Mouse (Mus musculus): ENCODE data around the gene Moxd1.
A peak's percentile ranks its signal among the peaks of the same experiment; 100 is the strongest.

Moxd1 gene

GRCm38 (mm10) chr10:24223449-24224143 is at the start of gene Moxd1:
Gene Moxd1 (plus strand): TSS chr10:24223517.
- peak; percentile 16 to 26 for DNase-seq

- DNase-seq = no peak
Observed at GRCm38 (mm10) chr10:24190392-24190791, 32.9 kb upstream of the Moxd1 start.

GRCm38 (mm10) chr10:24191977-24192376 is 31.3 kb upstream of the Moxd1 start:
- no peak for DNase-seq

GRCm38 (mm10) chr10:24199303-24199702 is 24.0 kb upstream of the Moxd1 start:
- no peak for DNase-seq

GRCm38 (mm10) chr10:24200099-24200498 is 23.2 kb upstream of the Moxd1 start:
- DNase-seq = no peak

- DNase-seq = no peak
Observed at GRCm38 (mm10) chr10:24210075-24210474, 13.2 kb upstream of the Moxd1 start.

- no peak for DNase-seq
Observed at GRCm38 (mm10) chr10:24213297-24213696, 10.0 kb upstream of the Moxd1 start.

- no peak for DNase-seq
Observed at GRCm38 (mm10) chr10:24217558-24218268, 5.6 kb upstream of the Moxd1 start.

- no peak for DNase-seq
Observed at GRCm38 (mm10) chr10:24220931-24221330, 2.4 kb upstream of the Moxd1 start.

GRCm38 (mm10) chr10:24222911-24223310 is 406 bp upstream of the Moxd1 start:
- no peak for DNase-seq

- DNase-seq = no peak
Observed at GRCm38 (mm10) chr10:24224591-24224990, 1.3 kb downstream of the Moxd1 start.

- DNase-seq = no peak
Observed at GRCm38 (mm10) chr10:24228318-24229183, 5.2 kb downstream of the Moxd1 start.

- DNase-seq = peak in 1 of 2 experiments; percentile 9
Observed at GRCm38 (mm10) chr10:24232281-24232680, 9.0 kb downstream of the Moxd1 start.

GRCm38 (mm10) chr10:24235426-24236283 is 12.3 kb downstream of the Moxd1 start:
- no peak for DNase-seq

GRCm38 (mm10) chr10:24246815-24247214 is 23.5 kb downstream of the Moxd1 start:
- DNase-seq = no peak

- no peak for DNase-seq
Observed at GRCm38 (mm10) chr10:24248116-24248515, 24.8 kb downstream of the Moxd1 start.

- no peak for DNase-seq
Observed at GRCm38 (mm10) chr10:24251631-24252030, 28.3 kb downstream of the Moxd1 start.

- no peak for DNase-seq
Observed at GRCm38 (mm10) chr10:24258150-24258549, 34.8 kb downstream of the Moxd1 start.

- DNase-seq = no peak
Observed at GRCm38 (mm10) chr10:24258885-24259284, 35.6 kb downstream of the Moxd1 start.

GRCm38 (mm10) chr10:24259794-24260590 is 36.7 kb downstream of the Moxd1 start:
- DNase-seq = no peak

- DNase-seq = no peak
Observed at GRCm38 (mm10) chr10:24267520-24267919, 44.2 kb downstream of the Moxd1 start.

Measured in cerebellum, postnatal 25 days (tissue).